Mouse (Mus musculus): ENCODE measurements around the gene Rab40c.

Rab40c gene

DNA sequence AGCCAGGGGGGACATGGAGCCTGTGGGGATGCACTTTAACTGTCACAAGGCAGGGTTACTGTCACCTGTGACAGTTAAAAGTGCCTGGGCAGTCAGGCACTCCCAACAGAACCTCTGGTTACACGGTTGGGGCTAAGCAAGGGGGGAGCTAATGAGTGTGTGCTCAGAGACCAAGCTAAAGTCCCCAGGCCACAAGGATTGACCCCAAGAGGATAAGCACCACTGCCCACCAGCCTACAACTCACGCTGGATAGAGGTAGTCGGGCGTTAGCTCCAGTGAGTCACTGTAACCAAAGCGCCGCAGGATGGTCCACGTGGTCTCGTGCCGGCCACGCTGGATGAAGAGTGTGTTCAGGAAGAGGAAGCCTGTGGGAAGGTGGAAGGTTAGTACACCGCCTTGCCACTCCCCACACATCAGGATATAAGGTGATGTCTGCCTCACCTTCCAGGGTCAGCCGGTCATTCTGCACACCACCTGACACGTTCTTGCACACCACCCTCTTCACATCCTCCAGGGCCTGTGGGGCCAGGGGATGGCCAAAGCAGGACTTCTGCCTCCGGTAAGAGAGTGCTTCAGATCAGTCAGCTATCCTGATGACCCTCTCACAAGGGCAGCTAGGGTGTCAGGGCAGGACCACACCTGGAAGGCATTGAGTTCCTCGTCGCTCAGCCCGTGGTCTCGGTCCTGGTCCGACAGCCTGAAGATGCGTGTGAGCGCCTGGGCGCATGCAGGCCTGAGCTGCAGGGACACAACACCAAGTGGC is 78.2 kb downstream of the Rab40c start, which contains the start of gene Gm20683:
Gene Gm20683 (minus strand): TSS at position 647 of the 764 bp plus-strand sequence.
- DNase-seq: no peak

DNA sequence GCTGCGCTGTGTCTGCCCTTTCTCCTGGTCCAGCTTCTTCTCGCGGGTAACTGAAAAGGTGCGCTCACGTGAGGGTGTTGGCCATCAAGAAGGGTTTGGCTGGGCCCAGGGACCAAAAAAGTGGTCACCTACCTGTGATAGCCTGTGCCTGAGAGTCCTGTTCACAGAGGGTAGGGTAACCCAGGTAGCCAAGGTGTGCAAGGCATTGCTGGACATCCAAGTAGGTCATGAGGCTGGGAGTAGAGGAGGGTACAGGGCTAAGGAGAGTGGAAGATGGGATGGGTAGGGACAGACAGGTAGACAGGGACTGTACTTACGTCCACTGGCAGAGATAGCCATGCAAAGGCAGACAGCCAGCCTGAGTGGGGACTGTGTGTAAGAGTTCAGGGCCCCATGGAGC is 79.0 kb downstream of the Rab40c start:
- no peak for DNase-seq

DNA sequence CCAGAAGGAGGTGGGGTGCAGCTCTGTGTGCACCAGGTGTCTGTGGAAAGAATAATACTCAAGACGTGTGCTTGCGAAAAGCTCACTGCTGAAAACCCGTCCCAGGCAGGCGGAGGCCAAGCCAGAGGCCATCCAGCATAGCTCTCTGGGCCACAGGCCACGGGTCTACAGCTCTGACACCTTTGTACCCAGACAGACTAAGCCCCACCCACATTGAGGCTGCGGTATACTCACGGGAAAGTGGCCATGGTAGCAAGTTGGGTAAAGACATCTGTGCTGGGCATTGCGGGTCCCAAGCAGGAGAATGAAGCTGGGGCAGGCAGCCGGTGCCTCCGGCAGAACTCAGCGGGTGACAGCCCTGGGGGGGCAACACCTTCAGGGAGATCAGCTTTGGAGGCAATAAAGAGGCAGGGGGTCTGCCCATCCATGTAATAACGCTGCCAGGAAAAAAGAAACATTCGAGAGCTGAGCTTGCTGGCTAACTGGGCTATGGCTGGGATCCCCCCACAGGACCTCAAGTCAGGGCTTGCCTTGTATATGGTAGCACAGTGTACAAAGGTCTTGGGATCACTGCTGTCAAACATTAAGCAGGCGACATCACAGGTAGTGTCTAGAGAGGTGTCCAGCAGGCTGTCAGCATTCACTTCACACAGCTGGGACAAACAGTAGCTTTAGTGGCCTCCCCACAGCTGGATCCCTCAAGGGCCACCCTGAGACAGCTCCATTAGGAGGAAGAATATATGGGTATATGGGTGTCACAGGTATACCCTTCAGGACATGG is 79.9 kb downstream of the Rab40c start:
- peak; percentile 73 to 76 for DNase-seq

DNA sequence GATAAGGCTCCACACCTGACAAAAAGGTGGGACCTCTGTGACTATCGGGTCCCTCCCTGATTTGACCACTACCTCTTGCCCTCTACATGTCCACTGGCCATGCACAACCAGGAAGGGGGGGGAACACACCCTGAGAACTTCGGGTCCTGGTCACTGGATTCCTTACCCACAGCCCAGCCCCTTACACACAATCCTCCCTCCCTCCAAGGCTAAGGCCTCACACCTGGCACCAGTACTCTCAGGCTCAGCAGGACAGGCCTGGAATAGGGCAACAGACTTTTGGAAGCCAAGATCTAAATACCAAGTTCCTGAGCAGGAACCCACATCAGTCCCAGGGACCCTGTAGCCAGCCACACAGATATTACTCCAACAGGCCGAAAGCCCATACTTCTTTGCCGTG is 80.6 kb downstream of the Rab40c start:
- DNase-seq: no peak

DNA sequence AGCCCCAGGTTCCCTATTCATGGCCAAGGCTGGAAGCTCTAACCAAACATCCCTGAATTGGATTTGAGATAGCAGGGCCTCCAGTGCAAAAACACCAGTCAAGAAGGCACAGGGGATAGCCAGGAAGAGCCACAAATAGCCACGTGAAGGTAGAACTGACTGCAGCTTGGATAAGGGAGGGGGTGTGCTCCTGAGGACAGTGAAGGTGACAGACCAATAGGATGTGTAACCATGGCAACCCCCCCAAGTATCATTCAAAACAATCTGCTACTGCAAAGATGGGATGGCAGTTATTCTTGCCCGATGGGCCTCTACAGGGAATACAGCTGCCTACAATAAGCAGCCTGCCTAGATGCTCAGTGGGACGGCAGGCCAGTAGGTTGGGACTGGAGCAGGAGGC is 82.0 kb downstream of the Rab40c start:
- DNase-seq: no peak

DNA sequence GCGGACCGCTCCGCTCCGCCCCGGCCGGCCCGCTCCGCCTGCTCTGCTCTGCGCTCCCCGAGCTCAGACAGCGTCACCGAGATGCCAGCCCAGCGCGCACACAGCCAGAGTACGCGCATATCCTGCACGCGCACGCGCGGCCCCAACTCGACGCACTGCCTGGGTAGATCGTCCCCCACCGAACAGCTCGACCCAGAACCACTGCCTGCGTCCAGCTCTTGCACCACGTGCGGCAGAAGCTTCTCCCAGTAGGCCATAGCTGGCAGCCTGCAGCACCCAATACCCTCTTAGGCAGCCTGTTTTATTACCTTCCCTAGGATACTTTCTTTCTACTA is 82.5 kb downstream of the Rab40c start, which contains the start of gene Rhbdl1:
Gene Rhbdl1 (minus strand): TSS at position 220 of the 335 bp plus-strand sequence.
- DNase-seq: peak; percentile 76 to 82

DNA sequence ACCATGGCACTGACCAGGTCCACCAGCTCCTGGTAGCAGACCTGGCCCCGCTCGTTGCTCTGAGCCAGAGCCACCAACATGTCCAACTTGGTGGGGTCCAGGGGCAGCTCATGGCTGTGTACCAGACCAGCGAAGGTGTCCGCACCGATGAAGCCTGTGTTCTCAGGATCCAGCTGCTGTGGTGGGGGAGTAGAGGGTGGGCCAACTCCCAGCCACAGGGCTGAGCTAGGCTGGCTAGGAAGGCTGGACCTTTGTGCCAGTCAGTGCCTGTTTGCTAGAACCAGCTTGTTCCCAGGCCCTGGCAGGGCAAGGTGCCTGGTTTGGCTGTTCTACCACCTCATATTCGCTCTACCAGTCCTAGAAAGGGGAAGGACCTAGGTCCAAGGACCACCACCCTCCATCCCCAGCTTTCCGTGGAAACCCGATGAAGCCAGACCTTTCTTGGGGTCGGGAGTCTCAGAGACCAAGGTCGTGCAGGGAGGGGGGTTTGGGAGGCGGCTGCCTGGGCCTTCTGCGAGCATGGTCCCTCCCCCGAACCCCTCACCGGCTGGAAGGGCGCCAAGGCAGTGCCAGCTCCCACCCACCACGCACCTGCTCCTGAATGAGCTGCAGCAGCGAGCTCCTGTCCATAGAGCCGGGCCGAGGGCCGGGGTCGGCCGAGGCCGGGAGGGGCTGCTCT is 83.0 kb downstream of the Rab40c start:
- DNase-seq: peak; percentile 53 to 59

DNA sequence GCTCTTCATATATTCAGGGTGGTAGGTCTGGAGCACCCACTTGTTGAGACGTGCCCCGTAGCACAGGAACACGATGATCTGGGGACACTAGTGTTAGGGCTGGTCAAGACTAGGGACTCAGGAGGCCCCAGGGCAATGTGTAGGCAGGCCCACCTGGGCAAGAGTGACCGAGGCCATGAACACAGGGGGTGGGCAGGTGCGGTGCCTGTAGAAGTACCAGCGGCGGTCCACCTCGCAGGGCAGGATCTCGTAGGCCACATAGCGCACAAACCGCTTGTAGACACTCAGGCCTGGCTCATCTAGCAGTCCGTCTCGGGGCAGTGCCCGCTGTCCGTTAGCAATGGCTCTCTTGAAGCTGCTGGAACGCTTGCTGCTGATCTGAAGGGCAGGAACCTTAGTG is 83.7 kb downstream of the Rab40c start:
- peak in 1 of 2 experiments; percentile 32 for DNase-seq

DNA sequence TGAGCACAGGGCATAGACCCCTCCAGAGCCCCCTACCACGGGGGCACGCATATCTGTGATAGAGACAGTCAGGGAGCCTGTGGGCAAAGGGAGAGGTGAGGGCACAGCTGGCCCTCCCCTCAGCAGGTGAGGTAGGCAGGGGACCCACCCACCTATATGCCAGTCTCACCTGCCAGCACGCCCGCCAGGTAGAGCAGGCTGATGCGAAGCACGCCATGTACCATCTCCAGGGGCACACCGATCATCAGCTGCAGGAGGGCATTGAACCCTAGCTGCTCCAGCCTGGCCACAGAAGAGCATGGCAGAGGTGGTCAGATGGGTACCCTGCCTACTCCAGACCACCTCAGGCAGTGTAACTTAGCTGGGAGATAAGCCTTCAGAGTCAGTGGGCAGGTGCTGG is 84.2 kb downstream of the Rab40c start:
- DNase-seq: peak in 1 of 2 experiments; percentile 26

DNA sequence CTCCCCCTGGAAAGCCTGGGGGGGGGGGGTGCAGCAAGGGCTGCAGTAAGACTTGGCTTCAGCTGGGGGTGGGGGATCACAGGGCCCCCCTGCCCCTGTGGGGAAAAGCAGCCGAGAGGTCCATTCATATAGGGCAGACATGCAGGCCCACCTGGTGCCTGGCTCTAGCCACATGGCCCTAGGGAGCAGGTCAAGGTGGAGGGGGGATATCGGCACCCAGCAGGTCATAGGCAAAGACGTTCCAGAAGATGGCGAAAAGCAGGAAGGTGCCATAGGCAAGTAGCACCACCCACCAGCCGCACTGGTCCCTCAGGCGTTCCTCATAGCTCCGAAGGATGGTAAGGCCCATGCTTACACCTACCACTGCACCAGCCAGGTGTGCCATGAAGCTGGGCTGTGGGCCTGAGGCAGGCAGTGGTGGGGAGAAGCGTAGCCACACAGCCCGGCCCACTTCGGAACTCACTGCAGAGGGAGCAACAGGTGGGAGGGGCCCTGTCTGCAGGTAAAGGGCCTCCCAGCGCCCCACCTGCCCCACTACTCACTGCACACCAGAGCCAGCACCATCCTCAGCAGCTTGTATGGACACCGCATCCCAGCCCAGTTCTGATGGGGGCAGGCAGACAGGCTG is 84.8 kb downstream of the Rab40c start:
- DNase-seq: peak in 1 of 2 experiments; percentile 26

DNA sequence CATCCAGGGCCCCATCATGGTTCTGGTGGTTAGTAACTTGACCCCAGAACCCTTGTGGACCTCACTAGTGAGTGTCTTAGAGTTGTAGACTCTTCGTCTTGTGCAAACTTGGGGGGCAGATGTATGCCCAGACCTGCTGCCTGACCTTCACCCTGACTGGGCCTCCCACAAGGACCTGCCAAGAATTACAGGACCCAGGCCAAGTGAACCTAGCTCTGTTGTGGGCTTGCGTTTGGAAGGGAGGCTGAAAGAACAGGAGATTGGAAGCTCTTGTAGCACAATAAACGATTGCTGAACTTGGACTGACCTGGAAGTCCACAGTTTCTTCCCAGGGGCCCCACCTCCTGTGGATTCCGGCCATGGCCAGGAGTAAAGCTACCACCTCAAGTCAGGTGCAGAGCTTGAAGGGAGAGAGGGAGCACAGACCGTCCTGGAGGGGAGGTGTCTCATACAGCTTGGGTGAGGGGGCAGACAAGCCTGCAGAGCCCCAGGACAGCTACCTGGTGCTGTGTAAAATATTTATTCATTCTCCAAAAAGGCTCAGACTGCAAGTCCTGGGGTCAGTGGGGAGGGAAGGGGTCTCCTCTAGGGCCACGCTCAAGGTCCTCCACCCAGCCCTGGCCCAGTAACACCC is 85.4 kb downstream of the Rab40c start:
- peak; percentile 78 to 83 for DNase-seq

DNA sequence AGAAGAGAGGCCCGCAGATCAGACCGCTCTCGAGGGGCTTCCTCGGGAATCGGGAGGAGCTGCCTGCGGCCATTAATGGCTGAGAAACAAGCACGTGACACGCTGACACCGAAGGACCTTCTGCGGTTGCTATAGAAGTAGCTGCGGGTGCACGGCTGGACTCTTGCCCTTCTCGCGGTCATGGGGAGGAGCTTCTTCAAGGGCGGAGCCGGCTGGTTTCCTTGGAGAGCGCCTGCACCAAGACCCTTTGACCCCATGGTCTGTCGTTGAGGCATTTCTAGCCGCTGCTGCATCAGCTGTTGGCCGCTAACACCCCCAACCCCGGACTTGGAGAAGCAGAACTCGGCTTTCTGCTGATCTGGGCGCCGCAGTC is 86.2 kb downstream of the Rab40c start, which contains the start of gene Stub1:
Gene Stub1 (minus strand): TSS at position 114 of the 373 bp plus-strand sequence.
- DNase-seq: peak; percentile 96 to 97

DNA sequence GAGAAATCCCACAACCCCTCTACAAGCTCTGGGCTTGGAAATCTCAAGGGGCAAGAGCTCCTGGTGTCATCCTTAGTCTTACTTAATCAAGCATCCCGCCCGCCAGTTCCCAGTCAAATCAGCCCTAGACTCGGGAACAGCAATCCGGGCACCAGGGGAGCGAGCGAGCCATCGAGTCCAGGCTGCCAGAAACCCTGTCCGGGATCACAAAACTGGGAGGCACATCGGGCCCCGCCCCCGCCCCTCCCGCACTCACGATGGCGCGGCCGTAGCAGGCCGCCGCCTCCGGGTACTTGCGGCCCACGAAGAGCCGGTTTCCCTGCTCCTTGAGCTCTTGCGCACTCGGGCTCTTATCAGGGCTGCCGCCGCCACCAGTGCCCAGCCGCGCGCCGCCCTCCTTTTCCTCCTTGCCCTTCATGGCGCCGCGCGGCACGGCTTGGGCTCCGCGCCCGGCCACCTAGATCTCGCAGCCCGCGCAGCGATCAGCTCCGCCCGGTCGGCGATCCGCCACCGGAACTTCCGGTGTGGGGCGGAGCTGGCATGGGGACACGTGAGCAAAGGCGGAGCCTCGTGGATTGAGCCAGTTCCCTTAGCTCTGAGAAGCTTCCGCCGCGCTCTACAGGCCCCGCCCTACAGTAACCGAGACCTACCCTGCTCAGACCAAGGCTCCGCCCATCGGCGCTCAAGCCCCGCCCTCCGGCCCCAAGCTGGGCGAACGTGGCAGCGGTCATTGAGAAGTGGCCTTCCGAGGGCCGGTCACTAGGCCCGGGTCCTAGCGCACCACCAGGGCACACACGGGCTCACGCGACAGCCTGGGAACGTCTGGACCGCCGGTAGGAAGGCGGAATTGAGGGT is 86.9 kb downstream of the Rab40c start:
- DNase-seq: peak; percentile 100

Measured in kidney, postnatal 36 days (tissue).